Mouse (Mus musculus) kidney, adult 2 months (tissue): ENCODE results near the gene Adgrg1.

Experiments used
- CTCF ChIP-seq: fragments of 200-500 bp; conservative IDR thresholded peaks from 2 replicates; pipeline ENCODE4 v1.5.1; 2011; ENCODE audit warnings: low read depth, mild to moderate bottlenecking, control low read depth, low read length, moderate library complexity, mixed read lengths; ENCODE audit not compliant: insufficient read depth, insufficient read length
- POLR2A ChIP-seq: fragments of 200-500 bp; IDR thresholded peaks from one replicate; pipeline ENCODE4 v1.6.1; 2011; ENCODE audit warnings: low read depth, low read length, control low read depth

- TF ChIP-seq CTCF (no peak), POLR2A (no peak)
Observed at GRCm38 (mm10) chr8:94986676-94987075, 12.1 kb downstream of the Adgrg1 start.
